ENCODE assay signal across 8 mouse cellular contexts in the genomic region with DNA sequence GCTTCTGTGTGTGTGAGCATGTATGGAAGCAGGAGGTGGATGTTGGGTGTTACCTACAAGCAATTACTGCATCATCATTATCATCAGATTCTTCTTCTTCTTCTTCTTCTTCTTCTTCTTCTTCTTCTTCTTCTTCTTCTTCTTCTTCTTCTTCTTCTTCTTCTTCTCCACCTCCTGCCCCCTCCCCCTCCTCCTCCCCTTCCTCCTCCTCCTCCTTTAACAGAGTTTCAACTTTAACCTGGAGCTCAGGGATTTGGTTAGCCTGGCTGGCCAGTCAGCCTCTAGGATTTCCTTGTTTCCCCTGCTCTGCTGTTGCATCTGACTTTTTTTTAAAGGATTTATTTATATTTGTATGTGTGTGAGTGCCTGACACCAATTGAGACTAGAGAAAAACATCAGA. TPM values are rescaled to one million over a fixed set of nuclear protein-coding genes. Genes with fewer than 3 reads are reported as not detected.
DNase-seq lines count a peak whose midpoint lies in the region; ATAC-seq and TF ChIP-seq lines count a peak whose summit lies in the region.

Gene Inip, minus strand, starts transcription at position 101 of the 400 bp plus-strand sequence.

- H3K9ac ChIP-seq in neural tube, embryonic 11.5 days (ENCODE audit: low read length), result no peak within 1 kb of the TSS
- H3K9ac ChIP-seq in intestine, postnatal 0 days (ENCODE audit: low read depth, low read length), result no peak within 1 kb of the TSS
- H3K9ac ChIP-seq in midbrain, embryonic 12.5 days (replicated peaks), result no peak within 1 kb of the TSS

- no peak within 1 kb of the TSS for H3K4me3 ChIP-seq in neural tube, embryonic 11.5 days (ENCODE audit: low read depth, low read length)
- no peak within 1 kb of the TSS for H3K4me3 ChIP-seq in embryonic fibroblast, embryonic 13.5 days (ENCODE audit: insufficient read depth, low read length)
- no peak within 1 kb of the TSS for H3K4me3 ChIP-seq in intestine, postnatal 0 days (ENCODE audit: low read depth, low read length)
- no peak within 1 kb of the TSS for H3K4me3 ChIP-seq in midbrain, embryonic 12.5 days

- H3K36me3 ChIP-seq in neural tube, embryonic 11.5 days (ENCODE audit: control insufficient read depth, insufficient read depth, low read length), result no peaks in the 10 kb centered on the region
- H3K36me3 ChIP-seq in intestine, postnatal 0 days (ENCODE audit: control insufficient read depth, insufficient read depth), result no peaks in the 10 kb centered on the region
- H3K36me3 ChIP-seq in midbrain, embryonic 12.5 days, result no peaks in the 10 kb centered on the region

- DNase-seq in neural tube, embryonic 11.5 days (ENCODE audit: low spot score), result no peak
- no peak for DNase-seq in neural tube, embryonic 10.5 days (ENCODE audit: extremely low spot score, low spot score)
- no peak for DNase-seq in gastrocnemius, adult 8-10 months (ENCODE audit: low spot score in 2 of 2)
- no peak for DNase-seq in gastrocnemius, adult 18-20 months (ENCODE audit: low spot score)
- no peak for DNase-seq in right cerebral cortex, adult 2 months (ENCODE audit: low spot score in 2 of 2)

- H3K4me1 ChIP-seq in neural tube, embryonic 11.5 days (ENCODE audit: control insufficient read depth, insufficient read depth, low read length), result peaks cover 3% of the 10 kb centered on the region
- peaks cover 5% of the 10 kb centered on the region; the same call in 1 of the 2 replicates for H3K4me1 ChIP-seq in embryonic fibroblast, embryonic 13.5 days (ENCODE audit: control insufficient read depth, insufficient read depth, low read length)
- no peaks in the 10 kb centered on the region for H3K4me1 ChIP-seq in intestine, postnatal 0 days (replicated peaks; ENCODE audit: control insufficient read depth, insufficient read depth, low read length)
- H3K4me1 ChIP-seq in midbrain, embryonic 12.5 days, result no peaks in the 10 kb centered on the region

- ATAC-seq in neural tube, embryonic 11.5 days (ENCODE audit: insufficient read depth, low FRiP score, low TSS enrichment), result no peak
- ATAC-seq in intestine, postnatal 0 days, result no peak
- no peak for ATAC-seq in midbrain, embryonic 12.5 days (ENCODE audit: low FRiP score, low read depth)

- H3K4me2 ChIP-seq in neural tube, embryonic 11.5 days (ENCODE audit: low read depth), result no peak within 1 kb of the TSS
- H3K4me2 ChIP-seq in intestine, postnatal 0 days (replicated peaks; ENCODE audit: low read depth), result no peak within 1 kb of the TSS
- H3K4me2 ChIP-seq in midbrain, embryonic 12.5 days (replicated peaks), result no peak within 1 kb of the TSS

- TF ChIP-seq POLR2A in embryonic fibroblast, embryonic 13.5 days (IDR thresholded peaks at IDR 0.05; ENCODE audit: low read depth, low read length), result no peak

- no peaks in the 10 kb centered on the region for H3K27me3 ChIP-seq in neural tube, embryonic 11.5 days (ENCODE audit: control insufficient read depth, insufficient read depth, low read length)
- no peaks in the 10 kb centered on the region for H3K27me3 ChIP-seq in intestine, postnatal 0 days (replicated peaks; ENCODE audit: control insufficient read depth, insufficient read depth, low read length)
- H3K27me3 ChIP-seq in midbrain, embryonic 12.5 days, result peaks cover 3% of the 10 kb centered on the region; the same call in 1 of the 2 replicates

- no peak for TF ChIP-seq CTCF in embryonic fibroblast, embryonic 13.5 days (IDR thresholded peaks at IDR 0.05; ENCODE audit: borderline replicate concordance, insufficient read depth, low read length)
- no peak for TF ChIP-seq CTCF in intestine, postnatal 0 days (IDR thresholded peaks at IDR 0.05; ENCODE audit: low read depth)

- no peaks in the 10 kb centered on the region for H3K9me3 ChIP-seq in neural tube, embryonic 11.5 days (ENCODE audit: control insufficient read depth, low read length)
- no peaks in the 10 kb centered on the region for H3K9me3 ChIP-seq in intestine, postnatal 0 days (ENCODE audit: control insufficient read depth)
- H3K9me3 ChIP-seq in midbrain, embryonic 12.5 days, result no peaks in the 10 kb centered on the region

- H3K27ac ChIP-seq in neural tube, embryonic 11.5 days (ENCODE audit: low read depth, low read length), result no peak within 1 kb of the TSS
- no peak within 1 kb of the TSS for H3K27ac ChIP-seq in embryonic fibroblast, embryonic 13.5 days (ENCODE audit: insufficient read depth, low read length)
- no peak within 1 kb of the TSS for H3K27ac ChIP-seq in intestine, postnatal 0 days (ENCODE audit: low read depth, low read length)
- H3K27ac ChIP-seq in midbrain, embryonic 12.5 days (replicated peaks), result no peak within 1 kb of the TSS

RNA-seq across cellular contexts. Expression of gene Inip, which starts in this region (rescaled TPM):
- 90.2 and 95.9 TPM in 2 replicates for polyA plus RNA-seq in neural tube, embryonic 11.5 days (2014; fragmentation: Nextera tagmentation; extraction: Ambion mirVana)
- polyA plus RNA-seq in embryonic fibroblast, embryonic 13.5 days (2011; ENCODE audit: insufficient read length, low read depth, missing spikeins), result 17.9 and 19.8 TPM in 2 replicates
- polyA plus RNA-seq in intestine, postnatal 0 days (2015; fragmentation: Nextera tagmentation; extraction: Ambion mirVana), result 16.7 and 17.0 TPM in 2 replicates
- polyA plus RNA-seq in midbrain, embryonic 12.5 days (2016; fragmentation: Nextera tagmentation; extraction: Ambion mirVana), result 94.5 and 101 TPM in 2 replicates
- total RNA-seq in gastrocnemius, adult 8-10 months (2022), result 1 to 10 TPM; 2.4 to 3.8 (median 3.0) TPM
- total RNA-seq in gastrocnemius, adult 18-20 months (2021), result 1 to 10 TPM; 2.6 to 3.3 TPM
